Mouse (Mus musculus): ENCODE measurements around the gene Ccdc85c. TPM values are rescaled to one million over a fixed set of nuclear protein-coding genes. Genes with fewer than 3 reads are reported as not detected.

Ccdc85c gene
- polyA plus RNA-seq, 2 experiments from 2014 or later: 0.27 to 0.46 TPM

- ATAC-seq: no peak
Measured at GRCm38 (mm10) chr12:108267653-108268052, 7.6 kb downstream of the Ccdc85c start.

GRCm38 (mm10) chr12:108265831-108266619 is 9.2 kb downstream of the Ccdc85c start:
- ATAC-seq: no peak

- ATAC-seq: no peak
Measured at GRCm38 (mm10) chr12:108264918-108265317, 10.3 kb downstream of the Ccdc85c start.

- ATAC-seq: no peak
Measured at GRCm38 (mm10) chr12:108260950-108261349, 14.3 kb downstream of the Ccdc85c start.

GRCm38 (mm10) chr12:108259322-108260049 is 15.7 kb downstream of the Ccdc85c start:
- no peak for ATAC-seq

- no peak for ATAC-seq
Measured at GRCm38 (mm10) chr12:108256734-108257133, 18.5 kb downstream of the Ccdc85c start.

- ATAC-seq: no peak
Measured at GRCm38 (mm10) chr12:108255960-108256359, 19.3 kb downstream of the Ccdc85c start.

- no peak for ATAC-seq
Measured at GRCm38 (mm10) chr12:108255511-108255919, 19.7 kb downstream of the Ccdc85c start.

GRCm38 (mm10) chr12:108253042-108253441 is 22.2 kb downstream of the Ccdc85c start:
- ATAC-seq: no peak

GRCm38 (mm10) chr12:108251825-108252542 is 23.2 kb downstream of the Ccdc85c start:
- ATAC-seq: no peak

- ATAC-seq: no peak
Measured at GRCm38 (mm10) chr12:108251034-108251792, 24.0 kb downstream of the Ccdc85c start.

GRCm38 (mm10) chr12:108249522-108249921 is 25.7 kb downstream of the Ccdc85c start:
- no peak for ATAC-seq

- ATAC-seq: no peak
Measured at GRCm38 (mm10) chr12:108249019-108249418, 26.2 kb downstream of the Ccdc85c start.

GRCm38 (mm10) chr12:108246759-108247500 is 28.3 kb downstream of the Ccdc85c start:
- ATAC-seq: no peak

GRCm38 (mm10) chr12:108245579-108245978 is 29.6 kb downstream of the Ccdc85c start:
- no peak for ATAC-seq

- no peak for ATAC-seq
Measured at GRCm38 (mm10) chr12:108244778-108245177, 30.4 kb downstream of the Ccdc85c start.

GRCm38 (mm10) chr12:108242243-108242745 is 32.9 kb downstream of the Ccdc85c start:
- ATAC-seq: no peak

- ATAC-seq: no peak
Measured at GRCm38 (mm10) chr12:108241626-108242025, 33.6 kb downstream of the Ccdc85c start.

- ATAC-seq: no peak
Measured at GRCm38 (mm10) chr12:108240953-108241588, 34.2 kb downstream of the Ccdc85c start.

- ATAC-seq: no peak
Measured at GRCm38 (mm10) chr12:108240401-108240890, 34.8 kb downstream of the Ccdc85c start.

- no peak for ATAC-seq
Measured at GRCm38 (mm10) chr12:108239441-108239840, 35.8 kb downstream of the Ccdc85c start.
